Mouse (Mus musculus) heart, adult 11 months (tissue): ENCODE results near the gene Tbc1d22a.

Experiments used
- DNase-seq: peaks from one replicate; pipeline ENCODE4 v3.0.0; 2022

The Tbc1d22a gene

GRCm38 (mm10) chr15:86342637-86343375 is 128.5 kb downstream of the Tbc1d22a start:
- no peak for DNase-seq

GRCm38 (mm10) chr15:86344906-86345331 is 130.7 kb downstream of the Tbc1d22a start:
- DNase-seq: no peak

GRCm38 (mm10) chr15:86345907-86346306 is 131.6 kb downstream of the Tbc1d22a start:
- DNase-seq: no peak

- no peak for DNase-seq
Observed at GRCm38 (mm10) chr15:86346606-86347005, 132.3 kb downstream of the Tbc1d22a start.

- DNase-seq: no peak
Observed at GRCm38 (mm10) chr15:86354932-86355331, 140.7 kb downstream of the Tbc1d22a start.

GRCm38 (mm10) chr15:86355857-86356256 is 141.6 kb downstream of the Tbc1d22a start:
- no peak for DNase-seq

GRCm38 (mm10) chr15:86360376-86360775 is 146.1 kb downstream of the Tbc1d22a start:
- DNase-seq: no peak

GRCm38 (mm10) chr15:86362306-86363150 is 148.3 kb downstream of the Tbc1d22a start:
- no peak for DNase-seq

- DNase-seq: peak; percentile 92
Observed at GRCm38 (mm10) chr15:86363841-86364295, 149.6 kb downstream of the Tbc1d22a start.

- no peak for DNase-seq
Observed at GRCm38 (mm10) chr15:86364948-86365658, 150.8 kb downstream of the Tbc1d22a start.

- no peak for DNase-seq
Observed at GRCm38 (mm10) chr15:86366726-86367125, 152.5 kb downstream of the Tbc1d22a start.

GRCm38 (mm10) chr15:86367247-86367646 is 153.0 kb downstream of the Tbc1d22a start:
- no peak for DNase-seq

GRCm38 (mm10) chr15:86370846-86371245 is 156.6 kb downstream of the Tbc1d22a start:
- no peak for DNase-seq

- DNase-seq: no peak
Observed at GRCm38 (mm10) chr15:86375262-86375661, 161.0 kb downstream of the Tbc1d22a start.

- no peak for DNase-seq
Observed at GRCm38 (mm10) chr15:86375860-86376394, 161.7 kb downstream of the Tbc1d22a start.

- no peak for DNase-seq
Observed at GRCm38 (mm10) chr15:86383278-86383677, 169.0 kb downstream of the Tbc1d22a start.

GRCm38 (mm10) chr15:86385436-86385835 is 171.2 kb downstream of the Tbc1d22a start:
- DNase-seq: no peak

- DNase-seq: no peak
Observed at GRCm38 (mm10) chr15:86386325-86386724, 172.1 kb downstream of the Tbc1d22a start.

- DNase-seq: no peak
Observed at GRCm38 (mm10) chr15:86388597-86388996, 174.3 kb downstream of the Tbc1d22a start.

GRCm38 (mm10) chr15:86404866-86405265 is 190.6 kb downstream of the Tbc1d22a start:
- no peak for DNase-seq

- DNase-seq: peak; percentile 93
Observed at GRCm38 (mm10) chr15:86405527-86405926, 191.3 kb downstream of the Tbc1d22a start.

GRCm38 (mm10) chr15:86409352-86409751 is 195.1 kb downstream of the Tbc1d22a start:
- peak; percentile 90 for DNase-seq

- DNase-seq: no peak
Observed at GRCm38 (mm10) chr15:86411532-86412080, 197.3 kb downstream of the Tbc1d22a start.
